Mouse (Mus musculus): ENCODE results near the gene Slc4a1. TPM values are rescaled to one million over a fixed set of nuclear protein-coding genes. Genes with fewer than 3 reads are reported as not detected.

Gene Slc4a1
- polyA plus RNA-seq, 1 experiment from 2014 or later = 1,144 TPM

- ATAC-seq (ENCODE audit: low read depth) = no peak
- Histone ChIP-seq H3K4me1 (ENCODE audit: control insufficient read depth, low read depth, low read length) (peaks cover 6% of the 10 kb centered on the region), H3K27me3 (ENCODE audit: control insufficient read depth, insufficient read depth, low read depth, low read length) (no peaks in the 10 kb centered on the region), H3K9me3 (replicated peaks; ENCODE audit: control insufficient read depth, low read length) (0 out of 2 replicates have a peak, but pooled peaks cover 3% of the 10 kb centered on the region), H3K27ac (ENCODE audit: low read length) (no peak overlapping the region), H3K4me2 (ENCODE audit: low read depth, low read length) (no peak overlapping the region), H3K9ac (ENCODE audit: low read depth, low read length) (no peak overlapping the region), H3K36me3 (ENCODE audit: control insufficient read depth, insufficient read depth) (peaks cover 24% of the 10 kb centered on the region), H3K4me3 (ENCODE audit: low read depth, low read length) (no peak overlapping the region)
- WGBS (ENCODE audit: insufficient replicate concordance) = 51% methylated on average over 2 of the region's 2 CpGs
These were observed 61.9 kb downstream of the Slc4a1 start for GRCm38 (mm10) chr11:102304141-102304540.

- 13% methylated on average over 1 of the region's 1 CpGs for WGBS (ENCODE audit: insufficient replicate concordance)
- no peak overlapping the region for H3K9ac ChIP-seq (ENCODE audit: low read depth, low read length)
- no peak overlapping the region for H3K4me3 ChIP-seq (ENCODE audit: low read depth, low read length)
- H3K27ac ChIP-seq (ENCODE audit: low read length) = no peak overlapping the region
- H3K4me2 ChIP-seq (ENCODE audit: low read depth, low read length) = no peak overlapping the region
- H3K36me3 ChIP-seq (ENCODE audit: control insufficient read depth, insufficient read depth) = no peaks in the 10 kb centered on the region
- H3K27me3 ChIP-seq (ENCODE audit: control insufficient read depth, insufficient read depth, low read depth, low read length) = no peaks in the 10 kb centered on the region
- H3K9me3 ChIP-seq (replicated peaks; ENCODE audit: control insufficient read depth, low read length) = 0 out of 2 replicates have a peak, but pooled peaks cover 3% of the 10 kb centered on the region
- H3K4me1 ChIP-seq (ENCODE audit: control insufficient read depth, low read depth, low read length) = peaks cover 24% of the 10 kb centered on the region
- no peak for ATAC-seq (ENCODE audit: low read depth)
These were observed 66.2 kb downstream of the Slc4a1 start for GRCm38 (mm10) chr11:102299839-102300238.

Small RNA genes lying within 50 kb of the gene (microRNA-seq; reads per million reads assigned to microRNA genes)
- gene Mir6930 = not detected

Other genes starting within 250 kb of the Slc4a1 start
- 19.0 and 19.2 TPM in 2 replicates for gene Nags, start 220.7 kb downstream of the Slc4a1 start, polyA plus RNA-seq (2015; fragmentation: Nextera tagmentation; extraction: Ambion mirVana)
- gene Tmem101, start 209.8 kb downstream of the Slc4a1 start, polyA plus RNA-seq (2015; fragmentation: Nextera tagmentation; extraction: Ambion mirVana) = 9.0 and 9.9 TPM in 2 replicates
- gene Lsm12, start 180.9 kb downstream of the Slc4a1 start, polyA plus RNA-seq (2015; fragmentation: Nextera tagmentation; extraction: Ambion mirVana) = 51.2 and 52.5 TPM in 2 replicates
- 7.7 and 8.2 TPM in 2 replicates for gene G6pc3, start 176.6 kb downstream of the Slc4a1 start, polyA plus RNA-seq (2015; fragmentation: Nextera tagmentation; extraction: Ambion mirVana)
- 16.9 and 20.4 TPM in 2 replicates for gene Hdac5, start 136.0 kb downstream of the Slc4a1 start, polyA plus RNA-seq (2015; fragmentation: Nextera tagmentation; extraction: Ambion mirVana)
- gene BC030867, start 117.3 kb downstream of the Slc4a1 start, polyA plus RNA-seq (2015; fragmentation: Nextera tagmentation; extraction: Ambion mirVana) = 13.2 and 13.8 TPM in 2 replicates
- 0.04 TPM in 1 of 2 replicates, not detected in the other for gene Asb16, start 97.5 kb downstream of the Slc4a1 start, polyA plus RNA-seq (2015; fragmentation: Nextera tagmentation; extraction: Ambion mirVana)
- gene Tmub2, start 81.3 kb downstream of the Slc4a1 start, polyA plus RNA-seq (2015; fragmentation: Nextera tagmentation; extraction: Ambion mirVana) = 26.7 and 28.5 TPM in 2 replicates
- 3.0 and 3.2 TPM in 2 replicates for gene Atxn7l3, start 69.6 kb downstream of the Slc4a1 start, polyA plus RNA-seq (2015; fragmentation: Nextera tagmentation; extraction: Ambion mirVana)
- 44.5 and 46.4 TPM in 2 replicates for gene Ubtf, start 46.5 kb downstream of the Slc4a1 start, polyA plus RNA-seq (2015; fragmentation: Nextera tagmentation; extraction: Ambion mirVana)
- 2.1 and 2.2 TPM in 2 replicates for gene Rundc3a, start 27.2 kb upstream of the Slc4a1 start, polyA plus RNA-seq (2015; fragmentation: Nextera tagmentation; extraction: Ambion mirVana)
- 454 and 500 TPM in 2 replicates for gene Slc25a39, start 41.7 kb upstream of the Slc4a1 start, polyA plus RNA-seq (2015; fragmentation: Nextera tagmentation; extraction: Ambion mirVana)
- 103 and 118 TPM in 2 replicates for gene Grn, start 64.1 kb upstream of the Slc4a1 start, polyA plus RNA-seq (2015; fragmentation: Nextera tagmentation; extraction: Ambion mirVana)
- gene Fam171a2, start 81.5 kb upstream of the Slc4a1 start, polyA plus RNA-seq (2015; fragmentation: Nextera tagmentation; extraction: Ambion mirVana) = 0.20 and 0.34 TPM in 2 replicates
- 28.0 and 32.9 TPM in 2 replicates for gene Itga2b, start 103.9 kb upstream of the Slc4a1 start, polyA plus RNA-seq (2015; fragmentation: Nextera tagmentation; extraction: Ambion mirVana)
- 17.3 and 18.6 TPM in 2 replicates for gene Gpatch8, start 190.2 kb upstream of the Slc4a1 start, polyA plus RNA-seq (2015; fragmentation: Nextera tagmentation; extraction: Ambion mirVana)
- gene Gm11627, start 213.3 kb upstream of the Slc4a1 start, polyA plus RNA-seq (2015; fragmentation: Nextera tagmentation; extraction: Ambion mirVana) = 0.26 and 0.35 TPM in 2 replicates
- gene Fzd2, start 238.2 kb upstream of the Slc4a1 start, polyA plus RNA-seq (2015; fragmentation: Nextera tagmentation; extraction: Ambion mirVana) = 0.29 and 0.54 TPM in 2 replicates